ENCODE assay signal across 14 mouse cellular contexts in genomic region chr9:25218954-25219353, GRCm38 (mm10). TPM values are rescaled to one million over a fixed set of nuclear protein-coding genes. Genes with fewer than 3 reads are reported as not detected.
DNase-seq lines count a peak whose midpoint lies in the region; ATAC-seq and TF ChIP-seq lines count a peak whose summit lies in the region.
"Had no signal": no experiment of that assay in that cellular context is flagged by ENCODE, and none has a peak within 500 bp of the region (broad histone marks: within the 10 kb centered on the region; RNA-seq: fewer than 3 reads in every experiment).

No protein-coding gene starts in this region.

- H3K4me2 ChIP-seq in heart, embryonic 11.5 days = no peak overlapping the region
- no peak overlapping the region for H3K4me2 ChIP-seq in kidney, embryonic 16.5 days (replicated peaks; ENCODE audit: low read depth, low read length)
- H3K4me2 ChIP-seq: liver, embryonic 12.5 days had no signal

- no peak for DNase-seq in heart, postnatal 10 days
- DNase-seq in left cerebral cortex, adult 2 months (ENCODE audit: extremely low spot score in 1 of 2, low spot score in 2 of 2) = no peak
- no peak for DNase-seq in left cerebral cortex, postnatal 4 days
- peak; percentile 81 for DNase-seq in brain, adult 2 months (ENCODE audit: low read depth, low spot score)
- no peak for DNase-seq in thymus, postnatal 4 days
- DNase-seq in cerebellum, adult 9-11 months = no peak
- DNase-seq: cerebellum, adult 18-20 months had no signal

- TF ChIP-seq CTCF in left cerebral cortex, adult 2 months (IDR thresholded peaks at IDR 0.05) = no peak

- no peaks in the 10 kb centered on the region for H3K36me3 ChIP-seq in heart, embryonic 11.5 days (ENCODE audit: control insufficient read depth, insufficient read depth, low read length)
- no peaks in the 10 kb centered on the region for H3K36me3 ChIP-seq in kidney, embryonic 16.5 days (ENCODE audit: insufficient read depth, low read length)
- H3K36me3 ChIP-seq: forebrain, embryonic 10.5 days; G1E; liver, embryonic 12.5 days had no signal

- intact Hi-C loops in heart, postnatal 10 days (cut with DNase I) = loop anchor here (5.0 kb wide), 1 partner anchor 33 kb away; the partner anchor contains the start of gene Sept7
- intact Hi-C loops in left cerebral cortex, adult 2 months (cut with DNase I) = loop anchor here (1.0 kb wide), 1 partner anchor 11 kb away; no protein-coding TSS in a partner anchor
- intact Hi-C loops in left cerebral cortex, postnatal 4 days (cut with DNase I) = no loop called here

- no peaks in the 10 kb centered on the region for H3K9me3 ChIP-seq in heart, embryonic 11.5 days (replicated peaks; ENCODE audit: control insufficient read depth, low read length)
- H3K9me3 ChIP-seq in kidney, embryonic 16.5 days (ENCODE audit: low read length) = no peaks in the 10 kb centered on the region
- H3K9me3 ChIP-seq: forebrain, embryonic 10.5 days; G1E; liver, embryonic 12.5 days had no signal

- H3K27ac ChIP-seq in heart, embryonic 11.5 days (ENCODE audit: low read depth, low read length) = peak overlapping the region; percentile 22; the same call in 1 of the 2 replicates
- H3K27ac ChIP-seq in left cerebral cortex, adult 2 months = peak overlapping the region; percentile 87
- H3K27ac ChIP-seq in kidney, embryonic 16.5 days (ENCODE audit: low read length) = peak overlapping the region; percentile 54; the same call in 1 of the 2 replicates
- H3K27ac ChIP-seq: forebrain, embryonic 10.5 days; liver, embryonic 12.5 days had no signal

- no peak overlapping the region for H3K4me3 ChIP-seq in heart, embryonic 11.5 days (ENCODE audit: low read depth, low read length)
- no peak overlapping the region for H3K4me3 ChIP-seq in left cerebral cortex, adult 2 months
- H3K4me3 ChIP-seq in kidney, embryonic 16.5 days (ENCODE audit: low read length) = no peak overlapping the region
- H3K4me3 ChIP-seq: forebrain, embryonic 10.5 days; liver, embryonic 12.5 days; myocyte had no signal

- H3K9ac ChIP-seq in heart, embryonic 11.5 days (ENCODE audit: low read depth, low read length) = no peak overlapping the region
- H3K9ac ChIP-seq in kidney, embryonic 16.5 days (replicated peaks; ENCODE audit: low read length) = no peak overlapping the region
- H3K9ac ChIP-seq: liver, embryonic 12.5 days had no signal

- H3K27me3 ChIP-seq in heart, embryonic 11.5 days (ENCODE audit: control insufficient read depth, insufficient read depth, low read length) = no peaks in the 10 kb centered on the region
- no peaks in the 10 kb centered on the region for H3K27me3 ChIP-seq in kidney, embryonic 16.5 days (ENCODE audit: insufficient read depth, low read length)
- H3K27me3 ChIP-seq: liver, embryonic 12.5 days had no signal

- 57% methylated on average over 3 of the region's 3 CpGs for WGBS in heart, embryonic 11.5 days (ENCODE audit: insufficient replicate concordance)
- WGBS in kidney, embryonic 16.5 days = 53% methylated on average over 3 of the region's 3 CpGs

- H3K4me1 ChIP-seq in heart, embryonic 11.5 days (ENCODE audit: control insufficient read depth, insufficient read depth, low read length) = 0 out of 2 replicates have a peak, but pooled peaks cover 6% of the 10 kb centered on the region
- H3K4me1 ChIP-seq in kidney, embryonic 16.5 days (ENCODE audit: insufficient read depth, low read length) = peaks cover 6% of the 10 kb centered on the region; the same call in 1 of the 2 replicates
- H3K4me1 ChIP-seq: forebrain, embryonic 10.5 days had no signal

- ATAC-seq in heart, embryonic 11.5 days (replicated peaks; ENCODE audit: insufficient number of reproducible peaks, low FRiP score, low TSS enrichment) = no peak
- ATAC-seq in kidney, embryonic 16.5 days (ENCODE audit: low FRiP score, low TSS enrichment) = peak; percentile 81
- ATAC-seq: inflammation-experienced regulatory T-cells, adult 6 months; liver, embryonic 12.5 days had no signal

RNA-seq across cellular contexts. Expression of gene Sept7, which starts 33.3 kb away (rescaled TPM):
- polyA plus RNA-seq in heart, embryonic 11.5 days (2014; fragmentation: Nextera tagmentation; extraction: Ambion mirVana) = 284 and 324 TPM in 2 replicates
- 100 to 1,000 TPM; 162 to 187 TPM for total RNA-seq in heart, postnatal 10 days (2021)
- total RNA-seq in left cerebral cortex, adult 2 months (2021) = 100 to 1,000 TPM; 349 to 384 TPM
- total RNA-seq in left cerebral cortex, postnatal 4 days (2021) = 100 to 1,000 TPM; 219 to 231 TPM
- 307 and 316 TPM in 2 replicates for polyA plus RNA-seq in kidney, embryonic 16.5 days (2015; fragmentation: Nextera tagmentation; extraction: Ambion mirVana)

Comparison
In these comparisons a context has a peak if more than half of its experiments do, and no peak if none do; other contexts are left out.
1. H3K27ac ChIP-seq: peak in every context shown above with its lines; median percentile 87 in left cerebral cortex, adult 2 months; 54 in kidney, embryonic 16.5 days; 22 in heart, embryonic 11.5 days.